Mouse (Mus musculus) myocyte (in vitro differentiated cells): ENCODE data around the gene BC030867.

ENCODE experiments used
- CEBPB ChIP-seq: IDR thresholded peaks from 2 replicates; pipeline ENCODE4 v1.6.1; 2011; ENCODE audit warnings: mild to moderate bottlenecking, moderate library complexity; ENCODE audit not compliant: poor library complexity, insufficient read depth, severe bottlenecking
- E2F4 ChIP-seq: IDR thresholded peaks from one replicate; pipeline ENCODE4 v1.6.1; 2011; ENCODE audit warnings: mild to moderate bottlenecking, control low read depth, moderate library complexity; ENCODE audit not compliant: insufficient read depth
- MAX ChIP-seq: IDR thresholded peaks from one replicate; pipeline ENCODE4 v1.6.1; 2011; ENCODE audit warnings: low read depth, mild to moderate bottlenecking, control low read depth
- MYOD1 ChIP-seq, 3 experiments: IDR thresholded peaks; one replicate each; pipeline ENCODE4 v1.6.1; 2011; ENCODE audit warnings: control low read depth in 2 of 3, low read depth in 2 of 3, mild to moderate bottlenecking in 2 of 3, moderate library complexity in 1 of 3; ENCODE audit not compliant: insufficient read length in 2 of 3, control insufficient read depth in 1 of 3
- MYOG ChIP-seq, 3 experiments: IDR thresholded peaks; one replicate each; pipeline ENCODE4 v1.6.1; 2011; ENCODE audit warnings: control low read depth in 2 of 3, low read depth in 2 of 3, mild to moderate bottlenecking in 2 of 3; ENCODE audit not compliant: insufficient read length in 2 of 3, control insufficient read depth in 1 of 3, insufficient read depth in 1 of 3
- POLR2A ChIP-seq: IDR thresholded peaks from one replicate; pipeline ENCODE4 v1.6.1; 2011; ENCODE audit warnings: low read depth, mild to moderate bottlenecking, control low read depth, moderate library complexity; ENCODE audit not compliant: insufficient read length
- SRF ChIP-seq: IDR thresholded peaks from one replicate; pipeline ENCODE4 v1.6.1; 2011; ENCODE audit warnings: low read depth; ENCODE audit not compliant: control insufficient read depth, insufficient read length
- USF1 ChIP-seq: IDR thresholded peaks from one replicate; pipeline ENCODE4 v1.6.1; 2011; ENCODE audit warnings: low read depth, mild to moderate bottlenecking, control low read depth, moderate library complexity

- TF ChIP-seq POLR2A (no peak), MYOG (IDR thresholded peaks at IDR 0.05; ENCODE audit: control insufficient read depth in 1 of 3, insufficient read depth in 1 of 3, insufficient read length in 2 of 3, low read depth in 2 of 3) (no peak), MAX (no peak), USF1 (no peak), SRF (no peak), MYOD1 (IDR thresholded peaks at IDR 0.05; ENCODE audit: control insufficient read depth in 1 of 3, insufficient read length in 2 of 3, low read depth in 2 of 3) (no peak), CEBPB (no peak), E2F4 (no peak)
These were observed 2.4 kb upstream of the BC030867 start for GRCm38 (mm10) chr11:102246273-102246635.
